Mouse (Mus musculus) E14TG2a.4 (cell line): ENCODE measurements around the gene Hdac10.

Experiments
- CTCF ChIP-seq: conservative IDR thresholded peaks from 2 replicates; pipeline ENCODE4 v1.5.1; 2014; ENCODE audit warnings: low read length
- NANOG ChIP-seq: IDR thresholded peaks from 2 replicates; pipeline ENCODE4 v1.6.1; 2014; ENCODE audit warnings: borderline replicate concordance, low read length, mixed read lengths
- POU5F1 ChIP-seq: IDR thresholded peaks from 2 replicates; pipeline ENCODE4 v1.6.1; 2014; ENCODE audit warnings: low read length, borderline replicate concordance

- TF ChIP-seq CTCF (no peak), NANOG (no peak), POU5F1 (no peak)
Observed at GRCm38 (mm10) chr15:89130245-89130644, 1.7 kb upstream of the Hdac10 start.
